Mouse (Mus musculus): ENCODE data around the gene Ugt2a3.
"Not testable (repeated sequence)": the region's sequence is repeated elsewhere in the genome, so short reads cannot be mapped to it uniquely, and the experiment has no call there.

Gene Ugt2a3

GRCm38 (mm10) chr5:87336961-87337697 lies at the start of gene Ugt2a3:
TSS of gene Ugt2a3 (minus strand) at chr5:87337195.
- no peak for DNase-seq (ENCODE audit: low read depth)

- DNase-seq (ENCODE audit: low read depth): no peak
Measured at GRCm38 (mm10) chr5:87380234-87380633, 43.2 kb upstream of the Ugt2a3 start.

GRCm38 (mm10) chr5:87379825-87380224 lies 42.8 kb upstream of the Ugt2a3 start:
- no peak for DNase-seq (ENCODE audit: low read depth)

GRCm38 (mm10) chr5:87375874-87376383 lies 38.9 kb upstream of the Ugt2a3 start:
- no peak for DNase-seq (ENCODE audit: low read depth)

- no peak for DNase-seq (ENCODE audit: low read depth)
Measured at GRCm38 (mm10) chr5:87373502-87373863, 36.5 kb upstream of the Ugt2a3 start.

GRCm38 (mm10) chr5:87372788-87373501 lies 36.0 kb upstream of the Ugt2a3 start:
- DNase-seq (ENCODE audit: low read depth): not testable (repeated sequence)

GRCm38 (mm10) chr5:87350350-87350749 lies 13.4 kb upstream of the Ugt2a3 start:
- DNase-seq (ENCODE audit: low read depth): no peak

GRCm38 (mm10) chr5:87349150-87349549 lies 12.2 kb upstream of the Ugt2a3 start:
- DNase-seq (ENCODE audit: low read depth): not testable (repeated sequence)

GRCm38 (mm10) chr5:87347479-87348078 lies 10.6 kb upstream of the Ugt2a3 start:
- DNase-seq (ENCODE audit: low read depth): not testable (repeated sequence)

- DNase-seq (ENCODE audit: low read depth): no peak
Measured at GRCm38 (mm10) chr5:87340461-87340860, 3.5 kb upstream of the Ugt2a3 start.

- no peak for DNase-seq (ENCODE audit: low read depth)
Measured at GRCm38 (mm10) chr5:87335199-87335598, 1.8 kb downstream of the Ugt2a3 start.

GRCm38 (mm10) chr5:87333584-87333983 lies 3.4 kb downstream of the Ugt2a3 start:
- DNase-seq (ENCODE audit: low read depth): no peak

- no peak for DNase-seq (ENCODE audit: low read depth)
Measured at GRCm38 (mm10) chr5:87311392-87311791, 25.6 kb downstream of the Ugt2a3 start.

- not testable (repeated sequence) for DNase-seq (ENCODE audit: low read depth)
Measured at GRCm38 (mm10) chr5:87286180-87286579, 50.8 kb downstream of the Ugt2a3 start.

- not testable (repeated sequence) for DNase-seq (ENCODE audit: low read depth)
Measured at GRCm38 (mm10) chr5:87275986-87276385, 61.0 kb downstream of the Ugt2a3 start.

- DNase-seq (ENCODE audit: low read depth): no peak
Measured at GRCm38 (mm10) chr5:87275581-87275980, 61.4 kb downstream of the Ugt2a3 start.

Data from fibroblast of lung, adult 2 months (primary cell).